Mouse (Mus musculus) spleen, adult 2 months (tissue): Measurements from ENCODE around the gene Sgce.

ENCODE experiments used
- CTCF ChIP-seq: fragments of 200-500 bp; IDR thresholded peaks from 2 replicates; pipeline ENCODE4 v1.5.1; 2011; ENCODE audit warnings: mild to moderate bottlenecking, inconsistent platforms; ENCODE audit not compliant: insufficient read depth, insufficient read length, insufficient replicate concordance; ENCODE audit errors: extremely low read depth
- POLR2A ChIP-seq: fragments of 200-500 bp; IDR thresholded peaks from 2 replicates; pipeline ENCODE4 v1.6.1; 2011; ENCODE audit warnings: low read depth, low read length, inconsistent platforms

DNA sequence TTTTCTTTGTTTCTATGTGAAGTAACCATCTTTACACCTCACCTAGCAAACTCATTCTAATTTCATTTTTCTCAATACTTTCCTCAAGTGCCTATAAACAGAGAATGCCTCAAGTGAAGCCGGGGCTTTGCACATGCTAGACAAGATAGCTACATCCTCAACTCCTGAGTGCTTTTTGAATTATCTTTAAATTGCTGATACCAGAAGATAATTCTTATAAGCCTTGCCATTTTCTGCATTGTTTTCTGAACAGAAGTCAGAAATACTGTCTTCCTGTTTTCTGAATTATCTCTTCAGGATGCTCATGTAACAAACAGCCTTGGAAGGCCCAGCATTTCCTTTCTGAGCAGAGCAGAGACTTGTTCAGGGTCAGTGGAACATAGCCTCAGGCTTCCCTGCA, 49.3 kb upstream of the Sgce start:
- TF ChIP-seq POLR2A (no peak), CTCF (no peak)
